Mouse (Mus musculus): ENCODE results near the gene Mrpl33.

GRCm38 (mm10) chr5:31606151-31606550, 9.4 kb downstream of the Mrpl33 start:
- TF ChIP-seq CTCF (IDR thresholded peaks at IDR 0.05; ENCODE audit: low read depth, low read length), result no peak
- no peak for TF ChIP-seq TAL1 (conservative IDR thresholded peaks at IDR 0.05; ENCODE audit: low read depth, low read length)
- no peak for TF ChIP-seq GATA1 (IDR thresholded peaks at IDR 0.05; ENCODE audit: borderline replicate concordance, low read length)
